In genomic region chr6:146254216-146254820, GRCm38 (mm10) we compare ENCODE assay signal across 23 mouse cellular contexts.
DNase-seq lines count a peak whose midpoint lies in the region; ATAC-seq and TF ChIP-seq lines count a peak whose summit lies in the region.
"Had no signal": no experiment of that assay in that cellular context is flagged by ENCODE, and none has a peak within 500 bp of the region (broad histone marks: within the 10 kb centered on the region; RNA-seq: fewer than 3 reads in every experiment).

No protein-coding gene starts in this region.

- no peak overlapping the region for H3K27ac ChIP-seq in forebrain, embryonic 12.5 days
- no peak overlapping the region for H3K27ac ChIP-seq in forebrain, embryonic 15.5 days (replicated peaks)
- no peak overlapping the region for H3K27ac ChIP-seq in midbrain, embryonic 11.5 days (ENCODE audit: low read depth, low read length)
- no peak overlapping the region for H3K27ac ChIP-seq in midbrain, embryonic 10.5 days (replicated peaks)
- H3K27ac ChIP-seq in limb, embryonic 13.5 days: no peak overlapping the region
- H3K27ac ChIP-seq in intestine, embryonic 16.5 days (ENCODE audit: low read length): no peak overlapping the region
- H3K27ac ChIP-seq: heart, adult 2 months; heart, embryonic 15.5 days; liver, embryonic 13.5 days; lung, embryonic 15.5 days; macrophage; stomach, embryonic 15.5 days had no signal

- WGBS in forebrain, embryonic 12.5 days: 86% methylated on average over 3 of the region's 3 CpGs
- 69% methylated on average over 3 of the region's 3 CpGs for WGBS in forebrain, embryonic 15.5 days
- 90% methylated on average over 3 of the region's 3 CpGs for WGBS in midbrain, embryonic 11.5 days
- WGBS in midbrain, embryonic 10.5 days: 91% methylated on average over 3 of the region's 3 CpGs
- WGBS in limb, embryonic 13.5 days: 45% methylated on average over 3 of the region's 3 CpGs
- WGBS in intestine, embryonic 16.5 days: 74% methylated on average over 3 of the region's 3 CpGs

- H3K4me1 ChIP-seq in forebrain, embryonic 12.5 days: no peaks in the 10 kb centered on the region
- no peaks in the 10 kb centered on the region for H3K4me1 ChIP-seq in forebrain, embryonic 15.5 days
- H3K4me1 ChIP-seq in midbrain, embryonic 11.5 days (ENCODE audit: control insufficient read depth, insufficient read depth, low read length): no peaks in the 10 kb centered on the region
- H3K4me1 ChIP-seq in midbrain, embryonic 10.5 days: no peaks in the 10 kb centered on the region
- H3K4me1 ChIP-seq in limb, embryonic 13.5 days: peaks cover 22% of the 10 kb centered on the region; the same call in 1 of the 2 replicates
- peaks cover 7% of the 10 kb centered on the region for H3K4me1 ChIP-seq in intestine, embryonic 16.5 days (ENCODE audit: control insufficient read depth, insufficient read depth, low read length)

- no peaks in the 10 kb centered on the region for H3K36me3 ChIP-seq in forebrain, embryonic 12.5 days (replicated peaks)
- no peaks in the 10 kb centered on the region for H3K36me3 ChIP-seq in forebrain, embryonic 15.5 days
- H3K36me3 ChIP-seq in midbrain, embryonic 11.5 days (ENCODE audit: control insufficient read depth, insufficient read depth, low read length): no peaks in the 10 kb centered on the region
- H3K36me3 ChIP-seq in midbrain, embryonic 10.5 days: no peaks in the 10 kb centered on the region
- no peaks in the 10 kb centered on the region for H3K36me3 ChIP-seq in limb, embryonic 13.5 days
- H3K36me3 ChIP-seq in intestine, embryonic 16.5 days (ENCODE audit: control insufficient read depth, insufficient read depth, low read length): no peaks in the 10 kb centered on the region
- H3K36me3 ChIP-seq: heart, embryonic 15.5 days; liver, embryonic 13.5 days; stomach, embryonic 15.5 days had no signal

- ATAC-seq in forebrain, embryonic 12.5 days (ENCODE audit: low FRiP score): 0 out of 2 replicates have a peak, but pooled peaks have one; percentile 36
- ATAC-seq in forebrain, embryonic 15.5 days (replicated peaks): no peak
- no peak for ATAC-seq in midbrain, embryonic 11.5 days (ENCODE audit: low FRiP score)
- ATAC-seq in limb, embryonic 13.5 days (ENCODE audit: low FRiP score, low read depth): peak; percentile 66; the same call in 1 of the 2 replicates
- no peak for ATAC-seq in intestine, embryonic 16.5 days

- H3K4me2 ChIP-seq in forebrain, embryonic 12.5 days: no peak overlapping the region
- H3K4me2 ChIP-seq in forebrain, embryonic 15.5 days (replicated peaks): no peak overlapping the region
- no peak overlapping the region for H3K4me2 ChIP-seq in midbrain, embryonic 11.5 days
- no peak overlapping the region for H3K4me2 ChIP-seq in limb, embryonic 13.5 days (replicated peaks)
- no peak overlapping the region for H3K4me2 ChIP-seq in intestine, embryonic 16.5 days (ENCODE audit: low read depth, low read length)
- H3K4me2 ChIP-seq: heart, embryonic 15.5 days; liver, embryonic 13.5 days; lung, embryonic 15.5 days; stomach, embryonic 15.5 days had no signal

- H3K9me3 ChIP-seq in forebrain, embryonic 12.5 days: 0 out of 2 replicates have a peak, but pooled peaks cover 4% of the 10 kb centered on the region
- 0 out of 2 replicates have a peak, but pooled peaks cover 4% of the 10 kb centered on the region for H3K9me3 ChIP-seq in forebrain, embryonic 15.5 days
- H3K9me3 ChIP-seq in midbrain, embryonic 11.5 days (ENCODE audit: control insufficient read depth, low read length): peaks cover 2% of the 10 kb centered on the region; the same call in 1 of the 2 replicates
- peaks cover 7% of the 10 kb centered on the region; the same call in 1 of the 2 replicates for H3K9me3 ChIP-seq in midbrain, embryonic 10.5 days (replicated peaks)
- no peaks in the 10 kb centered on the region for H3K9me3 ChIP-seq in limb, embryonic 13.5 days
- no peaks in the 10 kb centered on the region for H3K9me3 ChIP-seq in intestine, embryonic 16.5 days (ENCODE audit: control insufficient read depth, low read length)
- H3K9me3 ChIP-seq: heart, embryonic 15.5 days; lung, embryonic 15.5 days; stomach, embryonic 15.5 days had no signal

- TF ChIP-seq CTCF in brain, embryonic 14.5 days (IDR thresholded peaks at IDR 0.05; ENCODE audit: borderline replicate concordance, extremely low read depth, insufficient read depth, insufficient read length): no peak

- peak; percentile 69 for DNase-seq in midbrain, embryonic 11.5 days (ENCODE audit: low spot score, missing footprints)
- DNase-seq in midbrain, embryonic 10.5 days (ENCODE audit: low spot score): no peak
- DNase-seq in brain, embryonic 14.5 days (ENCODE audit: low read depth): peak; percentile 49
- no peak for DNase-seq in ovary, adult 18-20 months (ENCODE audit: low spot score)
- DNase-seq: adrenal gland, postnatal 36 days; cerebellum, adult 18-20 months; cerebellum, postnatal 25 days; gastrocnemius, postnatal 14 days; heart, adult 2 months; heart, postnatal 4 days; kidney, adult 2 months; kidney, postnatal 14 days; liver, embryonic 13.5 days; right cerebral cortex, postnatal 14 days had no signal

- H3K27me3 ChIP-seq in forebrain, embryonic 12.5 days: no peaks in the 10 kb centered on the region
- no peaks in the 10 kb centered on the region for H3K27me3 ChIP-seq in forebrain, embryonic 15.5 days
- H3K27me3 ChIP-seq in midbrain, embryonic 11.5 days (ENCODE audit: control insufficient read depth, insufficient read depth, low read length): no peaks in the 10 kb centered on the region
- no peaks in the 10 kb centered on the region for H3K27me3 ChIP-seq in midbrain, embryonic 10.5 days (ENCODE audit: low read depth, poor library complexity, severe bottlenecking)
- H3K27me3 ChIP-seq in limb, embryonic 13.5 days: no peaks in the 10 kb centered on the region
- H3K27me3 ChIP-seq in intestine, embryonic 16.5 days (replicated peaks; ENCODE audit: control insufficient read depth, insufficient read depth, low read length): no peaks in the 10 kb centered on the region
- H3K27me3 ChIP-seq: CH12.LX; heart, embryonic 15.5 days; liver, embryonic 13.5 days; lung, embryonic 15.5 days; stomach, embryonic 15.5 days had no signal

- TF ChIP-seq POLR2A in brain, embryonic 14.5 days (IDR thresholded peaks at IDR 0.05; ENCODE audit: borderline replicate concordance, extremely low read depth, insufficient read depth, insufficient read length, poor library complexity, severe bottlenecking): no peak

- H3K4me3 ChIP-seq in forebrain, embryonic 12.5 days (replicated peaks): no peak overlapping the region
- no peak overlapping the region for H3K4me3 ChIP-seq in forebrain, embryonic 15.5 days
- no peak overlapping the region for H3K4me3 ChIP-seq in midbrain, embryonic 11.5 days (ENCODE audit: low read depth, low read length)
- no peak overlapping the region for H3K4me3 ChIP-seq in midbrain, embryonic 10.5 days
- H3K4me3 ChIP-seq in limb, embryonic 13.5 days: no peak overlapping the region
- no peak overlapping the region for H3K4me3 ChIP-seq in intestine, embryonic 16.5 days (ENCODE audit: low read length)
- H3K4me3 ChIP-seq: heart, adult 2 months; heart, embryonic 15.5 days; liver, embryonic 13.5 days; lung, embryonic 15.5 days; stomach, embryonic 15.5 days had no signal

- H3K9ac ChIP-seq in forebrain, embryonic 12.5 days: no peak overlapping the region
- no peak overlapping the region for H3K9ac ChIP-seq in forebrain, embryonic 15.5 days (replicated peaks)
- H3K9ac ChIP-seq in midbrain, embryonic 11.5 days (ENCODE audit: low read length): no peak overlapping the region
- H3K9ac ChIP-seq in limb, embryonic 13.5 days: no peak overlapping the region
- no peak overlapping the region for H3K9ac ChIP-seq in intestine, embryonic 16.5 days (ENCODE audit: low read depth, low read length)
- H3K9ac ChIP-seq: heart, embryonic 15.5 days; liver, embryonic 13.5 days; lung, embryonic 15.5 days; stomach, embryonic 15.5 days had no signal

Comparison
In these comparisons a context has a peak if more than half of its experiments do, and no peak if none do; other contexts are left out.
1. ATAC-seq: peak in forebrain, embryonic 12.5 days (single experiment) and limb, embryonic 13.5 days (single experiment); none in forebrain, embryonic 15.5 days (single experiment), midbrain, embryonic 11.5 days (single experiment) and intestine, embryonic 16.5 days (single experiment).
2. DNase-seq: peak in midbrain, embryonic 11.5 days (single experiment) and brain, embryonic 14.5 days (single experiment); none in midbrain, embryonic 10.5 days (single experiment) and ovary, adult 18-20 months (single experiment).